Mouse (Mus musculus): ENCODE measurements around the gene Abca17. TPM values are rescaled to one million over a fixed set of nuclear protein-coding genes. Genes with fewer than 3 reads are reported as not detected.

Abca17 gene
- total and polyA plus RNA-seq, 2 experiments from 2014 or later: 1.2 to 1.5 TPM

GRCm38 (mm10) chr17:24307500-24307899, 43.4 kb downstream of the Abca17 start:
- no peaks in the 10 kb centered on the region for H3K4me1 ChIP-seq (ENCODE audit: insufficient read depth, low read length)
- no peak overlapping the region for H3K27ac ChIP-seq
- H3K4me3 ChIP-seq (ENCODE audit: low read length): no peak overlapping the region
- no peaks in the 10 kb centered on the region for H3K9me3 ChIP-seq (ENCODE audit: low read length)
- H3K36me3 ChIP-seq (ENCODE audit: insufficient read depth, low read length): no peaks in the 10 kb centered on the region
- H3K9ac ChIP-seq (replicated peaks; ENCODE audit: low read length): no peak overlapping the region
- no peak for ATAC-seq
- no peak overlapping the region for H3K4me2 ChIP-seq (ENCODE audit: low read depth, low read length)
- peak; percentile 65 for TF ChIP-seq CTCF (IDR thresholded peaks at IDR 0.05; ENCODE audit: low read depth)
- DNase-seq (ENCODE audit: low spot score): peak; percentile 39
- 42% methylated on average over 4 of the region's 4 CpGs for WGBS
- H3K27me3 ChIP-seq (ENCODE audit: insufficient read depth, low read length): no peaks in the 10 kb centered on the region

DNA sequence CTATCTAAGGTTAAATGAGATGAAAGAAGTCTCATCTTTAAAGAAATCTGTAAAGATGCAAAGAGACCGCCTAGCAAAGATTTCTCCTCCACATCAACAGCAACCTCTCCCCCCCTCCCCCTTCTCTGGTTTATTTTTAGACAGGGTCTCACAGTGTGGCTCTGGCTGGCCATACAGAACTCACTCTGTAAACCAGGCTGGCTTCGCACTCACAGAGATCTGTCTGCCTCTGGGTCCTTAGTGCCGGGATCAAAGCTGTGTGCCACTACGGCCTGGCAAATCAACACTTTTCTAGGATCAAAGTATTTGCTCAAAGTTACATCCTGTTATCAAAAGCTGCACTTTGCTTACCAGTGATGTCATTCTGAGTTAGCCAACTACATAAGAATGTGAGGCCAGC, 50.2 kb downstream of the Abca17 start:
- TF ChIP-seq CTCF (IDR thresholded peaks at IDR 0.05; ENCODE audit: low read depth): no peak
- Histone ChIP-seq H3K9ac (replicated peaks; ENCODE audit: low read length) (no peak overlapping the region), H3K9me3 (ENCODE audit: low read length) (no peaks in the 10 kb centered on the region), H3K4me3 (ENCODE audit: low read length) (no peak overlapping the region), H3K4me2 (ENCODE audit: low read depth, low read length) (no peak overlapping the region), H3K4me1 (ENCODE audit: insufficient read depth, low read length) (no peaks in the 10 kb centered on the region), H3K36me3 (ENCODE audit: insufficient read depth, low read length) (no peaks in the 10 kb centered on the region), H3K27ac (no peak overlapping the region), H3K27me3 (ENCODE audit: insufficient read depth, low read length) (no peaks in the 10 kb centered on the region)
- no peak for DNase-seq (ENCODE audit: low spot score)
- 85% methylated on average over 4 of the region's 4 CpGs for WGBS
- no peak for ATAC-seq

GRCm38 (mm10) chr17:24289338-24289737, 61.5 kb downstream of the Abca17 start:
- Histone ChIP-seq H3K9me3 (ENCODE audit: low read length) (no peaks in the 10 kb centered on the region), H3K4me2 (ENCODE audit: low read depth, low read length) (no peak overlapping the region), H3K4me3 (ENCODE audit: low read length) (no peak overlapping the region), H3K36me3 (ENCODE audit: insufficient read depth, low read length) (no peaks in the 10 kb centered on the region), H3K27ac (no peak overlapping the region), H3K27me3 (ENCODE audit: insufficient read depth, low read length) (no peaks in the 10 kb centered on the region), H3K4me1 (ENCODE audit: insufficient read depth, low read length) (no peaks in the 10 kb centered on the region), H3K9ac (replicated peaks; ENCODE audit: low read length) (no peak overlapping the region)
- WGBS: 82% methylated on average over 5 of the region's 5 CpGs
- DNase-seq (ENCODE audit: low spot score) (no peak), ATAC-seq (no peak)
- no peak for TF ChIP-seq CTCF (IDR thresholded peaks at IDR 0.05; ENCODE audit: low read depth)

DNA sequence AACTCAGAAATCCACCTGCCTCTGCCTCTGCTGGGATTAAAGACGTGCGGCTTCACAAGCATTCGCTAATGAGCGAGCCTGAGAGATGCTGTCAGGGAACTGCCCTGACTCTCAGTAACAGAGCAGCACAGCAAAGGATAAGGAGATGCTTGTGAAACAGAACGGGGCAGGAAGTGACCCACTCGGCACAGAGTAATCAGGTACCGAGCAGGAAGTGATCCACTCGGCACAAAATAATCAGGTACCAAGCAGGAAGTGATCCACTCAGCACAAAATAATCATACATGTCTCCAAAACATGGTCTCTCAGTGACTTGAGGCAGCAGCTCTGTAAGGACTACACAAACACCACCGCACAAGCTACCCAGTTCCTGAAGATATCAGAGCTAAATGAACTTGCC, 62.4 kb downstream of the Abca17 start:
- DNase-seq (ENCODE audit: low spot score) (no peak), ATAC-seq (no peak)
- Histone ChIP-seq H3K4me2 (ENCODE audit: low read depth, low read length) (no peak overlapping the region), H3K4me3 (ENCODE audit: low read length) (no peak overlapping the region), H3K4me1 (ENCODE audit: insufficient read depth, low read length) (no peaks in the 10 kb centered on the region), H3K27me3 (ENCODE audit: insufficient read depth, low read length) (no peaks in the 10 kb centered on the region), H3K9me3 (ENCODE audit: low read length) (no peaks in the 10 kb centered on the region), H3K9ac (replicated peaks; ENCODE audit: low read length) (no peak overlapping the region), H3K36me3 (ENCODE audit: insufficient read depth, low read length) (no peaks in the 10 kb centered on the region), H3K27ac (no peak overlapping the region)
- TF ChIP-seq CTCF (IDR thresholded peaks at IDR 0.05; ENCODE audit: low read depth): no peak
- 85% methylated on average over 9 of the region's 9 CpGs for WGBS

GRCm38 (mm10) chr17:24285680-24286079, 65.2 kb downstream of the Abca17 start:
- 68% methylated on average over 3 of the region's 3 CpGs for WGBS
- Histone ChIP-seq H3K4me2 (ENCODE audit: low read depth, low read length) (no peak overlapping the region), H3K4me1 (ENCODE audit: insufficient read depth, low read length) (no peaks in the 10 kb centered on the region), H3K27me3 (ENCODE audit: insufficient read depth, low read length) (no peaks in the 10 kb centered on the region), H3K4me3 (ENCODE audit: low read length) (no peak overlapping the region), H3K9ac (replicated peaks; ENCODE audit: low read length) (no peak overlapping the region), H3K9me3 (ENCODE audit: low read length) (no peaks in the 10 kb centered on the region), H3K27ac (no peak overlapping the region), H3K36me3 (ENCODE audit: insufficient read depth, low read length) (no peaks in the 10 kb centered on the region)
- DNase-seq (ENCODE audit: low spot score): no peak
- ATAC-seq: no peak
- no peak for TF ChIP-seq CTCF (IDR thresholded peaks at IDR 0.05; ENCODE audit: low read depth)

DNA sequence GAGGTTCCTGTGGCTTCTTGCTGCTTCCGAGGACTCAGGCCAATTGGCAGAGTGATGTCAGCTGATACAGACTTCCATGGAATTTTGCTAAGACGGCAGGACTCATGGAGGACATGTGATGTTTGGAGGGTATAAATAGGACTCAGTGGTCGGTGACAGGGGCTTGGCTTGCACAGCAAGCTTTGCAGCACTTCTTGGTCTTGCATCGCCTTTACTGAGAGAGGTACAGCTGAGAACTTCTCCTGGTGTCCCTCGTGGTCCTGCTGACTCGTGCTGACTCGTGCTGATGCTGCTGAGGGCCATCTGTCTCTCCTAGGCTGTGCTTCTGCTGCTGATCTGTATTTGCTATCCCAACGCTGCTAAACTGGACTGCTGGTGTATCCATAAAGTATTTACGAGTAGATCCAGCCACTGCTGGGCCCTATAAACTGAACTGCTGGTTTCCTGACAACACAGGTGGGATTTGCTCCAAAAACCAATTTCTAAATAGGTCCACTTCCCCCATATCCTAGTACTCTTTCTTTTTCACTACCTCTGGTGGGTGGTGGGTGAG, 67.5 kb downstream of the Abca17 start:
- no peak for TF ChIP-seq CTCF (IDR thresholded peaks at IDR 0.05; ENCODE audit: low read depth)
- H3K36me3 ChIP-seq (ENCODE audit: insufficient read depth, low read length): no peaks in the 10 kb centered on the region
- DNase-seq (ENCODE audit: low spot score) (no peak), ATAC-seq (no peak)
- H3K9ac ChIP-seq (replicated peaks; ENCODE audit: low read length): no peak overlapping the region
- H3K9me3 ChIP-seq (ENCODE audit: low read length): no peaks in the 10 kb centered on the region
- H3K27ac ChIP-seq: no peak overlapping the region
- H3K27me3 ChIP-seq (ENCODE audit: insufficient read depth, low read length): no peaks in the 10 kb centered on the region
- no peaks in the 10 kb centered on the region for H3K4me1 ChIP-seq (ENCODE audit: insufficient read depth, low read length)
- H3K4me3 ChIP-seq (ENCODE audit: low read length): no peak overlapping the region
- WGBS: 63% methylated on average over 9 of the region's 9 CpGs
- no peak overlapping the region for H3K4me2 ChIP-seq (ENCODE audit: low read depth, low read length)

DNA sequence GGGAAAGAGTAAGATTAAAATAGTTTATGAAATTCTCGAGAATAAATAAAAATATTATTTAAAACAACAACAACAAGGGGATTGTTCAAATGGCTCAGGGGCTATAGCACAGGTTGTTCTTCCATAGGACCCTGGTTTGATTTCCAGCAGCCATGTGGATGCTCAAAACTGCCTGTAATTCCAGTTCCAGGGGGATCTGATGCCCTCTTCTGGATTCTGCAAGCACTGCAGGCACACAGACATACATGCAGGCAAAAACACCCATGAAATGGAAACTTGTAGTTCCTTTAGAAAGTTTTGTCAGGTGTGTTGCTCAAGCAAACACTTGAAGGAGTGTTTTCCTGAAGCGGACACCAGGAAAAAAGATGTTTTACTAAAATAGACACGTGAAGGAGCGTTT, 68.2 kb downstream of the Abca17 start:
- no peak overlapping the region for H3K9ac ChIP-seq (replicated peaks; ENCODE audit: low read length)
- WGBS: 66% methylated on average over 4 of the region's 4 CpGs
- ATAC-seq: no peak

More for the DNA sequence above, 68.2 kb downstream of the Abca17 start:
- H3K9me3 ChIP-seq (ENCODE audit: low read length): no peaks in the 10 kb centered on the region
- peak; percentile 42; the same call in 1 of the 2 replicates for TF ChIP-seq CTCF (IDR thresholded peaks at IDR 0.05; ENCODE audit: low read depth)
- no peaks in the 10 kb centered on the region for H3K36me3 ChIP-seq (ENCODE audit: insufficient read depth, low read length)
- H3K4me3 ChIP-seq (ENCODE audit: low read length): no peak overlapping the region
- peak; percentile 9 for DNase-seq (ENCODE audit: low spot score)
- no peaks in the 10 kb centered on the region for H3K4me1 ChIP-seq (ENCODE audit: insufficient read depth, low read length)
- H3K4me2 ChIP-seq (ENCODE audit: low read depth, low read length): no peak overlapping the region
- H3K27me3 ChIP-seq (ENCODE audit: insufficient read depth, low read length): no peaks in the 10 kb centered on the region
- H3K27ac ChIP-seq: no peak overlapping the region

All from hindbrain, postnatal 0 days (tissue).